Mouse (Mus musculus) G1E (cell line): Measurements from ENCODE around the gene Timm13.

Source experiments
- CTCF ChIP-seq: IDR thresholded peaks from 2 replicates; pipeline ENCODE4 v1.5.1; 2012; ENCODE audit warnings: low read depth, low read length, inconsistent platforms, mixed read lengths
- GATA1 ChIP-seq: IDR thresholded peaks from 2 replicates; pipeline ENCODE4 v1.6.1; 2012; ENCODE audit warnings: borderline replicate concordance, low read length, inconsistent platforms, mixed read lengths
- GATA2 ChIP-seq: IDR thresholded peaks from 2 replicates; pipeline ENCODE4 v1.6.1; 2012; ENCODE audit warnings: low read depth, low read length, inconsistent platforms, borderline replicate concordance
- POLR2AphosphoS5 ChIP-seq: IDR thresholded peaks from 2 replicates; pipeline ENCODE4 v1.6.1; 2012; ENCODE audit warnings: low read depth, low read length, inconsistent platforms; ENCODE audit not compliant: insufficient replicate concordance
- TAL1 ChIP-seq: conservative IDR thresholded peaks from 2 replicates; pipeline ENCODE4 v1.6.1; 2012; ENCODE audit warnings: low read depth, low read length, inconsistent platforms, mixed read lengths

GRCm38 (mm10) chr10:80935698-80936097 is 34.9 kb upstream of the Timm13 start:
- no peak for TF ChIP-seq CTCF
- no peak for TF ChIP-seq GATA1
- TF ChIP-seq POLR2AphosphoS5: no peak
- no peak for TF ChIP-seq TAL1
- TF ChIP-seq GATA2: no peak
